Mouse (Mus musculus) kidney, adult 2 months (tissue): ENCODE results near the gene E130308A19Rik. TPM values are rescaled to one million over a fixed set of nuclear protein-coding genes. Genes with fewer than 3 reads are reported as not detected.

Source experiments
- DNase-seq: peaks from one replicate; pipeline ENCODE4 v3.0.0; 2021
- H3K27ac ChIP-seq: fragments of 200-500 bp; 2 replicates; pipeline ENCODE4 v1.5.1; 2012; ENCODE audit warnings: low read depth, low read length, control low read depth, inconsistent platforms; ENCODE audit not compliant: insufficient read depth
- H3K27me3 ChIP-seq: fragments of 200-500 bp; replicated peaks from 2 replicates; pipeline ENCODE4 v1.6.1; 2012; ENCODE audit warnings: mild to moderate bottlenecking, moderate library complexity, low read length, inconsistent platforms; ENCODE audit not compliant: control insufficient read depth, insufficient read depth
- H3K36me3 ChIP-seq: fragments of 200-500 bp; 2 replicates; pipeline ENCODE4 v1.6.1; 2012; ENCODE audit warnings: mild to moderate bottlenecking, moderate library complexity, low read length, inconsistent platforms; ENCODE audit not compliant: control insufficient read depth, insufficient read depth
- H3K4me1 ChIP-seq: fragments of 200-500 bp; 2 replicates; pipeline ENCODE4 v1.6.1; 2011; ENCODE audit warnings: low read length; ENCODE audit not compliant: control insufficient read depth, insufficient read depth
- H3K4me3 ChIP-seq: fragments of 200-500 bp; 2 replicates; pipeline ENCODE4 v1.5.1; 2011; ENCODE audit warnings: mild to moderate bottlenecking, low read depth, low read length, control low read depth; ENCODE audit not compliant: insufficient read depth
- CTCF ChIP-seq: fragments of 200-500 bp; conservative IDR thresholded peaks from 2 replicates; pipeline ENCODE4 v1.5.1; 2011; ENCODE audit warnings: low read depth, mild to moderate bottlenecking, control low read depth, low read length, moderate library complexity, mixed read lengths; ENCODE audit not compliant: insufficient read depth, insufficient read length
- POLR2A ChIP-seq: fragments of 200-500 bp; IDR thresholded peaks from one replicate; pipeline ENCODE4 v1.6.1; 2011; ENCODE audit warnings: low read depth, low read length, control low read depth
- WGBS: fragments of 180-500 bp; shearing (Covaris S2); methylation state at CpG from one replicate; pipeline ENCODE4 v1.1.7; 2018; 5-methylcytosine and 5-hydroxymethylcytosine counted together
- polyA plus RNA-seq: library from polyadenylated mRNA; depleted of rRNA; stranded (reverse); fragments of >200 nt; gene quantifications from 2 replicates; pipeline ENCODE4 v1.2.3, GENCODE M21; 2012

E130308A19Rik gene
- polyA plus RNA-seq, 1 experiment = 9.6 TPM

DNA sequence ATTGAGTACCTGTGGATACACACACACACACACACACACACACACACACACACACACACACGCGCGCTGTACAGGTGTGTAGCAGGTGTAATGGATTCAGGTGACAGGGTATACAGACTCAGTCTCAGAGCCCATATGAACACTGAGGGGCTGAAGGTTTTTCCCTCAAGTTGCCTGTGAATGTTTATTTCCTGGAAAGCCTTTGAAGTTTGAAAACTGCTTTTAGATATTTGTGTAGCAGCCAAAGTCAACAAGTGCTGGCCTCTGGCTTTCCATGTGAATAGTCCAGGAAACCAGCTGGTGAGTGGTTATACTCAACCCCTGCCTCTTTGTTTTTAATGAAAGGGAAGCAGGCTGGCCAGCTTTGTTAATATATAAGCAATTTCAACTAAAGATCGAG is 91.3 kb downstream of the E130308A19Rik start:
- peaks cover 21% of the 10 kb centered on the region for H3K4me1 ChIP-seq
- peak; percentile 90 for DNase-seq
- H3K27ac ChIP-seq = peak overlapping the region; percentile 39; the same call in 1 of the 2 replicates
- 45% methylated on average over 4 of the region's 4 CpGs for WGBS
- TF ChIP-seq CTCF (no peak), POLR2A (no peak)
- no peaks in the 10 kb centered on the region for H3K36me3 ChIP-seq
- H3K4me3 ChIP-seq = no peak overlapping the region
- no peaks in the 10 kb centered on the region for H3K27me3 ChIP-seq

DNA sequence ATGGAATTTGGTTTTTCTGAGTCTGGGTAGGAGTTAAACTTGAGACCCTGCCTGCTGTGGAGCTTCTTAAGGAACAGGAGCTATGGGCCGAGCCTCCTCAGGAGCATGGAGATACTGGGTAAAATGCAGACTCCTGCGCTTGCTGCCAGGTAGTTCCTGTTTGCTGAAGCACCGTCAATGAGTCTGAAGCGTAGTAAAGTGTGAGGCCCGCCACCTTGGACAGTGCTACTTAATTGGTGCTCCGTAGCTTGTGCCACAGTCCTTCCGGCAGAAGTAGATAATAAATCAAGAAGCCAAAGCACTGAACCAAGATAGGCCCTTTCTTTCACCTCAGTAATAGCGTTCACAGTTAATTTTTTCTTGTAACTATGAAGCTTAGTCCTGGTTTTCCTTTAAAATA is 92.5 kb downstream of the E130308A19Rik start:
- TF ChIP-seq POLR2A = no peak
- TF ChIP-seq CTCF = no peak
- H3K27me3 ChIP-seq = no peaks in the 10 kb centered on the region
- no peaks in the 10 kb centered on the region for H3K36me3 ChIP-seq
- peaks cover 17% of the 10 kb centered on the region for H3K4me1 ChIP-seq
- no peak overlapping the region for H3K4me3 ChIP-seq
- 46% methylated on average over 8 of the region's 8 CpGs for WGBS
- no peak overlapping the region for H3K27ac ChIP-seq
- DNase-seq = peak; percentile 28

DNA sequence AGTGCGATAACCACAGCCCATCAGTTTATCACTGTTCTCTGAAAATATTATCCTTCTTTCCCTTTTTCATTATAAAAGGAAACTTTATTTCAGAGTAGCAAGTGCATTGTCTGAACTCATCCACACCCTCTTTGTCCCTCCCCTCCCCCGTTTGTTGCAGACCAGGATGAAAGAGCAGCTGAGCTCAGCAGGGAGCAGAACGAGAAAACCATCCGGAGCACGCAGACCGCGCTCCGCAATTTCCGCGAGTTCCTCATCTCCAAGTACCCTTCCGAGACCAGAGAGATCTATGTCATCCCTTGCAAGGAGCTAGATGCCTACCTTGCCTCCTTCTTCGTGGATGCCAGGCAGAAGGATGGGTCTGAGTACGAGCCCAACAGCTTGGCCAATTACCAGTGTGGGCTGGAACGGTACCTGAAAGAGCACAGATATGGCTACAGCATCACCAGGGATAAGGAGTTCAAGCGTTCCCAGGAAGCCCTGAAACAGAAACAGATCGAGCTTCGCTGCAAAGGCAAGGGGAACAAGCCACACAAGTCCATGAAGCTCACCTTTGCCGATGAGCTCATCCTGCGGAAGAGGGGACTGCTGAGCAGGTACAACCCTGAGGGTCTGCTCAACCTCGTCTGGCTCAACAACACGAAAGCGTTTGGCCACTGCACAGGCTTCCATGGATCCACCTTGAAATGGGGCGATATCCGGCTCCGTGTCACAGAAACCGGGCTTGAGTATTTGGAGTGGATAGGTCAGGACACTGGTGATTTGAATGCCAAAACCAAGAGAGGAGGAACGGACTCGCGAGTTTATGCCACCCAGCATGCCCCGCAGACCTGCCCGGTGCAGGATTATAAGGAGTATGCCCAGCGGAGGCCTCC is 93.7 kb downstream of the E130308A19Rik start:
- Histone ChIP-seq H3K4me3 (no peak overlapping the region), H3K4me1 (peaks cover 11% of the 10 kb centered on the region), H3K27me3 (no peaks in the 10 kb centered on the region), H3K36me3 (no peaks in the 10 kb centered on the region), H3K27ac (no peak overlapping the region)
- TF ChIP-seq CTCF (no peak), POLR2A (no peak)
- DNase-seq = no peak
- 93% methylated on average over 32 of the region's 32 CpGs for WGBS

DNA sequence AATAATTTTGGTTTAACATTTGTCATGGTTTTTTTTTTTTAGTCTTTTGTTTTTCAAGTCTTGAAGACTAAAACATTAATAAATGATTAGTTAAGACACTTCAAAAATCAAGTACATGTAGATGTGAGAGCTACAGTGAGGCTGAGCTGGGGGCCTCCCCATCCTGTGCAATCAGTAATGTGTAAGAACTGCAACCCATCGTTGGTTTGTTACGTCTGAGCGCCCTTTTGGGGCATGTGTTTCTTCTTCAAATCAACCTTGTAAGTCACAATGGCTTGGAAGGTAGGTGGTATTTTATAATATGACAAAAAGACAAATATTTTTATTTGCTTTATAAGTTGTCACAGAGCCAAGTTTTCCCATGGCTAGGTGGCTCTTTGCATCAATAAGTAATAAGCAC is 95.8 kb downstream of the E130308A19Rik start:
- Histone ChIP-seq H3K27ac (no peak overlapping the region), H3K36me3 (no peaks in the 10 kb centered on the region), H3K4me1 (peaks cover 5% of the 10 kb centered on the region), H3K4me3 (no peak overlapping the region), H3K27me3 (no peaks in the 10 kb centered on the region)
- TF ChIP-seq CTCF = no peak
- no peak for TF ChIP-seq POLR2A
- 65% methylated on average over 3 of the region's 3 CpGs for WGBS
- no peak for DNase-seq

DNA sequence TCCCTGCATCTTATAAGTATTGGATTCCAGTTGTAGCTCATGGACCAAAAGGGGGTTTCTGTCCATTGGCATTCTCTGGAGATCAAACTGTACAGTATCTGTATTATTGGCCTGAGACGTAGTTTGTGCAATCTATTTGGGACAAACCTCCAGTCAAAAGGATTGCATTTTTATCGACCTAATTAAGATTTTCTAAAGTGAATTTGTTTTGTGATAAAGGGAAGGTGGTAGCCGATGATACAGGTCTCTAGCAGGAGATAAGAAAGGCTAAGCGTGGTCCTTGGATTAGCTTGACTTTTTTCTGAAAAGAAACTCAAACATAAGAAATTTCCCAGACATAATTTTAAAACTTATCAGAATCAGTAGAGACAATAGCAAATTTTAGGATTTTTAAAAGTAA is 99.6 kb downstream of the E130308A19Rik start:
- DNase-seq = no peak
- Histone ChIP-seq H3K27ac (no peak overlapping the region), H3K27me3 (no peaks in the 10 kb centered on the region), H3K36me3 (no peaks in the 10 kb centered on the region), H3K4me1 (no peaks in the 10 kb centered on the region), H3K4me3 (no peak overlapping the region)
- TF ChIP-seq CTCF = no peak
- no peak for TF ChIP-seq POLR2A
- WGBS = 91% methylated on average over 4 of the region's 4 CpGs

DNA sequence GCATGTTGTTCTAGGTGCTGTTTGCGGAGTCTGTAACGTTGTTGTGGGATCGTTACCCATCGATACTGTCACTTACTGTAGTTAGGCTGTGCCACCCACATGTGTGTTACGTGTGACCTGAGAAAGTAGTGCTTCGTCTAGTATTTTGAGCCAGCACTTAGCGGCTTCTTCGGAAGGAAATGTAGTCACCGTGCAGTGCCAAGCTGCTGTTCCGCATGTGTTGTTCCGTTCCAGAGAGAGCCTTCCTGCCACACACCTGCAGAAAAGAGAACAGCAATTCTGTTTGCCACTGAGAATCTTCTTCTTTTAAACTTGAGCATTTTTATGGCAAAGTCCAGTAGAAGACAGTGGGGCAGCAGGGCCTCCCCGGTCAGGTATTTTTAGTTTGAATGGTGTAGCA is 100.5 kb downstream of the E130308A19Rik start:
- 72% methylated on average over 12 of the region's 12 CpGs for WGBS
- TF ChIP-seq POLR2A (no peak), CTCF (no peak)
- no peaks in the 10 kb centered on the region for H3K36me3 ChIP-seq
- H3K27ac ChIP-seq = no peak overlapping the region
- no peak overlapping the region for H3K4me3 ChIP-seq
- no peak for DNase-seq
- no peaks in the 10 kb centered on the region for H3K27me3 ChIP-seq
- no peaks in the 10 kb centered on the region for H3K4me1 ChIP-seq

DNA sequence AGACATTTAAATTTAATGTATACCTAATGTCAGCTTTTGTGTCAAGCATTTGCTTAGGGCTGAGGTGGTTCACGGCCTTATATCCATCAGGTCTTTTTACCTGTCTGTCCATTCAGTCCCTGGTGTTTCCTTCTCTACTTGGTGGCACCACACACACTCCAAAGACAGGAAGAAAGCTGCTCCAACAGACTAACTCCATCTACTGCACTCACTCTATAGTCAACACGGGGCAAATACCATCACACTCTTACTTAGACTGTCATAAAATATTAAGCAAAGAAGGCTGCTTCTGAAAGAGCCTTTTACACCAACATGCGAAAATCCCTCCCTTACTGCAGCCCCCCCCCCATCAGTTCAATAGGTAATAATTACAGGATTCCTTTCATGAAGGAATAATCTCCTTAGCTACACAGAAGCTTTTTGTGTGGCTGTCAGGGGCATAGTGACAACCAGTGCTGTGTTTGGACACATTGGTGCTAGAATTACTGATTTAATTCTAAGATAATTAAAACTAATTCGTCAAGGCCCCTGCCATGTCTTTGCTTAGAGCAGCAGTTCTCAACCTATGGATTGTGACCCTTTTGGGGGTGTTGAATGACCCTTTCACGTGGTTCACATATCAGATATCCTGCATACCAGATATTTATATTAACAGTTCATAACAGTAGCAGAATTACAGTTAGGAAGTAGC is 101.3 kb downstream of the E130308A19Rik start:
- Histone ChIP-seq H3K4me1 (no peaks in the 10 kb centered on the region), H3K4me3 (no peak overlapping the region), H3K27ac (no peak overlapping the region), H3K27me3 (no peaks in the 10 kb centered on the region), H3K36me3 (no peaks in the 10 kb centered on the region)
- DNase-seq = no peak
- TF ChIP-seq POLR2A (no peak), CTCF (no peak)
- WGBS = 65% methylated on average over 5 of the region's 5 CpGs

DNA sequence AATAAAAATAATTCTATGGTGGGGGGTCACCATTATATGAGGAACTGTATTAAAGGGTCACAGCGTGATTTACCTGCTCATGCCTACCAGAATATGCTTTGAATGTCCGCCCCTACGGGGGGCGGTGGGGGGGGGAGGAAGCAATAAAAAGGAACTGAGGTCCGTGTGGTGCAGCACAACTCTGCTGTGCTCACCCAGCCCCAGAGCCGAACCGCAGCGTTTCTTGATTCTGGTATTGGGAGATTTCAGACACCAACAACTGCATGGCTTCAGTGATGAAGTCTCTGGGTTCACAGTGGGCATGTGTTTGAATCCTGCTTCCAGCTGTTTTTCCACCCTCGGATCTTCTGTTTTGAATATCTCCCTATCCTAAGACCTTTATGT is 101.9 kb downstream of the E130308A19Rik start:
- H3K4me1 ChIP-seq = no peaks in the 10 kb centered on the region
- no peak for DNase-seq
- TF ChIP-seq CTCF (no peak), POLR2A (no peak)
- H3K27me3 ChIP-seq = no peaks in the 10 kb centered on the region
- H3K36me3 ChIP-seq = no peaks in the 10 kb centered on the region
- WGBS = 56% methylated on average over 9 of the region's 9 CpGs
- H3K4me3 ChIP-seq = no peak overlapping the region
- H3K27ac ChIP-seq = no peak overlapping the region
